Mouse (Mus musculus): Measurements from ENCODE around the gene Kctd4.

The Kctd4 gene

GRCm38 (mm10) chr14:75992371-75992770, 37.6 kb downstream of the Kctd4 start:
- no peak for DNase-seq

GRCm38 (mm10) chr14:75998082-75998481, 43.3 kb downstream of the Kctd4 start:
- no peak for DNase-seq

- DNase-seq = no peak
These were observed 47.0 kb downstream of the Kctd4 start for GRCm38 (mm10) chr14:76001781-76002180.

- no peak for DNase-seq
These were observed 50.2 kb downstream of the Kctd4 start for GRCm38 (mm10) chr14:76005011-76005410.

GRCm38 (mm10) chr14:76008174-76008573, 53.4 kb downstream of the Kctd4 start:
- DNase-seq = no peak

- no peak for DNase-seq
These were observed 54.4 kb downstream of the Kctd4 start for GRCm38 (mm10) chr14:76009185-76009584.

GRCm38 (mm10) chr14:76010102-76011061, 55.6 kb downstream of the Kctd4 start, which contains the start of gene Gtf2f2:
Gtf2f2 (minus strand) TSS chr14:76010865.
- DNase-seq = peak; percentile 87 to 93

GRCm38 (mm10) chr14:76011062-76011457, 56.3 kb downstream of the Kctd4 start:
- DNase-seq = no peak

GRCm38 (mm10) chr14:76014331-76014730, 59.5 kb downstream of the Kctd4 start:
- no peak for DNase-seq

Data from cerebellum, adult 18-20 months (tissue).